Mouse (Mus musculus): ENCODE data around the gene Rarg.

Gene Rarg

GRCm38 (mm10) chr15:102203835-102204381 lies 53.4 kb downstream of the Rarg start:
- peak; percentile 66 for DNase-seq

DNA sequence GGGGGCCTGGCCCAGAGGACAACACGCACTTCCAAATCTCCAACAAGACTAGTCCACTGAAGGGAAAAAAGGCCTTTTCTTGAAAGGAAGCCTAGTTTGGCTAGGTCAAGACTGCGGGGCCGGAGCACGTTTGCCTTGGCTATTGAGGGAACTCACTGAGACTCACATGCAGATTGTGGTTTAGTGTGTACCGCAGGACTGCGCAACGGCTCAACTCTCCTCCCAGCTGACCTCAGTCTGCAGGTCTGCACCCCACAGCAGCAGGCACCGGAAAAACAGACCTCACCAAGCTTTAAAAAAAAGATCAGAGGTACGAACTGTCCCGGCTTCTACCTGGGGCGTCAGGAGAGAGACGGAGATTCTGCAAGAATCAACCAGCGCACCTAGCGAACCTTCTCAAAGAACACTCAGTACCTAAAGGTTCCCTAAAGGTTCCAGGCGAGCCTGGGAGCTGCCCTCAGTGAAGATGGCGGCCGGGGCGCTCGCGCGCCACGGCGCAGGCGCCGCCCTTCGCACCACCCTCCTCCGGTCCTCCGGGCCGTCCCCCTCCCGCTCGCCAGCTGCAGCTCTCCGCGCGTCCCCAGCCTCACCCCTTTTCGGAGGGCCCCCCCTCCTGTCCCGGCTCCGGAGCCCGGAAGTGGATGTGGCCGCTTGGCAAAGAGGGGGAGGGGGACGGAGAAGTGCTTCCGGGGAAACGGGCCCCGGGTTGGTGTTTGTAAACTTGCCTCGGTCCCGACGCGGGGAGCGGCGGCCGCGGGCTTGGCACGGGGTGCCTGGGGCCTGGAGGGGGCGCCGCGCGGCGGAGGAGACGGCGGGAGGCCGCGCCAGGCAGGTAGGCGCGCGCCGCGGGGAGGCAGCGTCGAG lies 54.1 kb downstream of the Rarg start, which contains the start of gene Zfp740:
Gene Zfp740, plus strand, starts transcription at position 279 of the 864 bp plus-strand sequence.
- DNase-seq: peak; percentile 95

GRCm38 (mm10) chr15:102198841-102199240 lies 58.5 kb downstream of the Rarg start:
- DNase-seq: no peak

- no peak for DNase-seq
Observed at GRCm38 (mm10) chr15:102195373-102195772, 61.9 kb downstream of the Rarg start.

- no peak for DNase-seq
Observed at GRCm38 (mm10) chr15:102194439-102194838, 62.9 kb downstream of the Rarg start.

- DNase-seq: no peak
Observed at GRCm38 (mm10) chr15:102193652-102194051, 63.7 kb downstream of the Rarg start.

DNA sequence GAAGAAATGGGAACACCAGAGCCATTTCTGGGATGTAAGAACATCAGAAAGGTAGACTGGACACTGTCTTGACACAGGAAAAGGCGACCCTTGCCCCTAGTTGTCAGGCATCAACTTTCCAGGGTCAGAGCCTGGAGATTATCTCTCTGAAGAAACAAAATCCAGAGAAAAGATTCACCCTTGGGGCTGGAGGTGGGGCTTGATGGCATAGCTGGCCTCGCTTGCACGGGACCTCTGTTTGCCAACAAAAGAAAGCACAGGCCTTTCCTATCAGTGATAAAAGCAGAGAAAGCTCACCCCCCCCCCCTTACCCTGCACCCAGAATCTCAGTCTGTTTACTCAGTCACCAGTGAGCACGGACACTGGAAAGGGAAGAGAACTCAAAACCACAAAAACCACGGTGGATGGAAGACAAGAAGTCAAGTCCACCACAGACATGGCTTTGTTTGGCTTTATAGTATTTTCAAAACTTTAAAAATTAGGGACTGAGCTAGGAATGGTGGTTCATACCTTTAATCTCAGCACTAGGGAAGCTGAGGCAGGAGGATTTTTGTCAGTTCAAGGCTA lies 64.4 kb downstream of the Rarg start:
- DNase-seq: no peak

DNA sequence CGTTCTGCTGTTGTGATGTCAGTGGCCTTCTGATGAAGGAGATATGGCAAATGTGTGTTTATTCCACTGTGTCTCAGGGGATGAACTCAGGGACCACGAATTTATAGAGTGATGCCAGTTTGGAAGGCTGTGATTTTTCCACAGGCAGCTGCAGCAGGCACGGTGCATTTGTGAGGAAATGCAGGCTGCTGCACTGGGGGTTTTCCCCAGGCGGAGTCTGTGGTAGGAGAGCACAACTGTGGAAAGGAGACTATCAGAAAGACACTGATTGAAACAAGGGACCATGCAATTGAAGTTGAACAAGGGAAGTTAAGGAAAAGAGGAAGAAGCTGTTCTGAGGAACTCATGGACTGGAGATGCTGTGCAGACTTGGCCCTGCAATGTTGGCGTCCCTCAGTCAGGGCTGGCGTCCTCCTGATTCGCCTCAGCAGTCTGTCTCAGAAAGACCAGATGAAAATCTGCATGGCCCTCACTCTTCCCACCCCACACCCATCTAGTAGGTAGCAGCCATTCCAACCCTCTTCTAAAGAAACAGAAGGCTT lies 65.0 kb downstream of the Rarg start:
- no peak for DNase-seq

GRCm38 (mm10) chr15:102191699-102192098 lies 65.6 kb downstream of the Rarg start:
- no peak for DNase-seq

DNA sequence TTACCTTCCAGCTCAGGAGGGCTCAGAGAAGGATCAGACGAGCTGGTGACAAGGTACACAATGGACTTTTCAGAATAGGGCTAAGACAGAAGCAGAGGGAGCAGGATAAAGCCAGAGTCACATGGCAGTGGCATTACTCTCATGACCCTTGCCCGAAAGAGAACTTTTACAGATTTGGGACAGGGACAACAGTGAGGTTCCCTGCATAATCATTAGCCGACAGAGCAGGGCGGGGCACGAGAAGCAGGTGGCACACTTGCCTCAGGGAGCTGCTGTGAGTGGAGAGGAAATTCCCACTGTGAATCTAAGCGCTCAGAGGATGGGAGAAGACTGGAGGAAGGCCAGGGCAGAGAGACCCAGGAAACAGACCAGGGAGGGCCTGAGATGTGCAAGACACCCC lies 68.4 kb downstream of the Rarg start:
- no peak for DNase-seq

DNA sequence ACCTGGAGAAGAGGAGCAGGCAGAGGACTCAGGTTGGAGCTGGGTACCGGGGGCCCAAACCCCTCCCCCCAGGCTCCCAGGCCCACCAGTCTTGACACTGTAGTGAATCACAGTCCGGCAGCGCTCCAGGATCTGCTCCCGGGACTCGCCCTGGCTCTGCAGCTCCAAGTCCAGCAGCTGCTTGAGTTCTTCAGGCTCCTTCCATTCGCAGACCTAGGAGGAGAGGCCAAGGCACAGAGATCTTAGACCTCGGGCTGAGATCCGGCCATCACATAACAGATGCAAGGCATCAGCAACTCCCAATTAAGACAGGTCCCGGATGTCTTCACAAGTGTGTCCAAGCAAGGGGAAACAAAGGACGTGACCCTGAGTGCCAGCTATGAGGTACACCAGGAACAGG lies 69.2 kb downstream of the Rarg start:
- DNase-seq: no peak

DNA sequence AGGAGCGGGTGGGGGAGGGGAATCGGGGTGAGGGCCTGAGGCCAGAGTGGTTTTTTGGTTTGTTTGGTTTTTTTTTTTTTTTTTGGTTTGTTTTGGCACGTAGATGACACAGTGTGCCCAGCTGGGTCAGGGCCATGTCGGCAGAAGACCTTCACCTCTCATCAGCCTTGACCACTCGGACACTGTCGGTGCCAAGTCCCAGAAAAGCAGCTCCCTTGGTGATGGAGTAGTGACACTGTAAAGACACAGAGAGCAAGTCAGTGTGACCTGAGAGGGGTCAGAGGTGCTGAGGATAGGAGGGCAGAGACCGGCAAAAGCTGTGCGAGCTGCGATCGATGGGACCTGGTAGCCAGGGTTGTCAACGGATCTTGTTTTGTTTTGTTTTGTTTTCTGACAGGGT lies 71.1 kb downstream of the Rarg start:
- no peak for DNase-seq

Data from right cerebral cortex, postnatal 14 days (tissue).